Mouse (Mus musculus) testis, postnatal 10 days (tissue): Measurements from ENCODE around the gene Cyth3.

Experiments used
- DNase-seq: peaks from one replicate; pipeline ENCODE4 v3.0.0; 2021; ENCODE audit warnings: low spot score

The Cyth3 gene

DNA sequence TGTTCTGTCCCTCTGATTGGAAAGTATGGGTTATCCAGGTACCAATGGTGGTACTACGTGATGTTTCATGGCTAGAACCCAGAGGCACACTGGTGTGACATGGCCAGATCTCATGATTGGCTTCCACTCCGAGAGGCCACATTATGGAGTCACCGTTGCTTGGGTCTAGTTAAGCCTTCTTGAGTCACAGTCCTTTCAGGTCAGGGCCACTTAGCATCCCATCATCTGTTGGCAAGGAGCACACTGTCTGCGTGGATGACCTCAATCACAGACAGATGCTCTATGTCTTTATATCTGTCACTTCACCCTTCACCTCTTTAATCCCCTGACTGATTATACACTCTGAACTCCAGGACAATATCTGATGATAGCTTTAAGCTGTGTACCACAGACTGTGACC lies 6.1 kb upstream of the Cyth3 start:
- no peak for DNase-seq

- DNase-seq: no peak
Measured at GRCm38 (mm10) chr5:143616657-143617329, 5.5 kb upstream of the Cyth3 start.

DNA sequence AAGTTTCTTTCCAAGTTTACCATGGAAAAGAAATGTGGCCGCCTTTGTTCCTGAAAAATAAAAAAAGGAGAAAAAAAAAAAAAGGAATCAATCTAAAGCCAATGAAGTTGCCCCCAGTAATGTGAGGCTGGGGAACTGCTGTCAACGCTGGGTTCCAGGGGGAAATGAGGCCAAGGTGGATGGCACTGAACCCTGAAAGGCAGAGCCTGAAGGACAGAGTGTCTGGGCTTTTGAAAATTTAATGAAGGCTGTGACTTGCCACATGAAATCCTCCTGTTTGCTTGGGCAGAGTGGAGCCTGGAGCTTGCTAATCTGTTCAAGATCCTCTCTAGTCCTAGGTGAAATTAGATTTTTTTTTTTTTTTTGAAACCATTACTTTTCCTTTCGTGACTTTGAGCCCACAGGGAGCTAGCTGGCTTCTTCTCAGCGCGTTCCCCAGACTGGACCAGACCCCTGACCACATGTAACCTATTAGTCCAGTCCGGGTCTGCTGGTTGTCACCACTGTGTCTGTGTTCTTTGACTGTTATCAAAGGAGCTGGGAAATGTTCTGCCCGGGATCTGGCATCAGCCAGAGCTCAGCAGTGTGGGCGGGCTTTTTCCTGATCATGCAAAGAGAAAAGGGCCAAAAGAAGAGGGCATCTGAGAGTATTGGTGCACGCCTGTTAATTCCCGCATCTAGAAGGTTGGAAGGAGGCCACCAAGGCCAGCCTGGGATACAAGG lies 4.6 kb upstream of the Cyth3 start:
- peak; percentile 61 for DNase-seq

DNA sequence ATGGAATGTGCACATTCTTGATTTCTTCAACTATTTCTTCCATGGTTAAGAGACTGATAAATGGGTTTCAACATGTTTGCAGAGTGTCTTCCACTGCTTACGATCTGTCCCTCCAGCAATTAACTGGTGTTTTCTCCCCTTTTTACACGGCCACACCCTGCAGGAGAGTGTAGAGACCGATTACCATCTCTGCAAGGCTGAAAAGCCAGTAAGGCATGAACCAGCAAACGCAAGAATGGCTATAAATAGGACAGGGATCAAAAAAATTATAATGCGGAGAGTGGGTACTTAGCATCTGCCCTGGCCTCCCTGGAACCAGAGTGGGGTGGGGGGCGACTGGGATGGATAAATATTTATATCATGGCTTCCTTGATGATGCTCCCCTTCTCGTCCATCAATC lies 3.7 kb upstream of the Cyth3 start:
- no peak for DNase-seq

DNA sequence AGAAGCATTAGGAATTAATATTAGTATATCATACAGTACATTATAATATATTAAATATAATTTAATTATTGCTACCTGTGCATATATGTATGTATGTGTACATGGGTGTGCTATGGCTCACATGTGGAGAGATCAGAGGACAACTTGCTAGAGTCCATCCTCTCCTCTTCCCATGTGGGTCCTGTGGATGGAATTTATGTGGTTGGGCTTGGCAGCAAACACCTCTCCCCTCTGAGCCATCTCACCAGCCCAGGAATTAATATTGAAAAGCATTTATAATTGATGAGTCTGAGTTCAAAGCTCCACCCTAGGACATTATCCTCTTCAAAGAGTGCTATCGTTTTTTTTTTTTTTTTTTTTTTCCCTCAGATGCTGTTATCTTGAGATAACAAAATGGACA lies 2.1 kb upstream of the Cyth3 start:
- no peak for DNase-seq

- peak; percentile 77 for DNase-seq
Measured at GRCm38 (mm10) chr5:143620941-143621340, 1.3 kb upstream of the Cyth3 start.

DNA sequence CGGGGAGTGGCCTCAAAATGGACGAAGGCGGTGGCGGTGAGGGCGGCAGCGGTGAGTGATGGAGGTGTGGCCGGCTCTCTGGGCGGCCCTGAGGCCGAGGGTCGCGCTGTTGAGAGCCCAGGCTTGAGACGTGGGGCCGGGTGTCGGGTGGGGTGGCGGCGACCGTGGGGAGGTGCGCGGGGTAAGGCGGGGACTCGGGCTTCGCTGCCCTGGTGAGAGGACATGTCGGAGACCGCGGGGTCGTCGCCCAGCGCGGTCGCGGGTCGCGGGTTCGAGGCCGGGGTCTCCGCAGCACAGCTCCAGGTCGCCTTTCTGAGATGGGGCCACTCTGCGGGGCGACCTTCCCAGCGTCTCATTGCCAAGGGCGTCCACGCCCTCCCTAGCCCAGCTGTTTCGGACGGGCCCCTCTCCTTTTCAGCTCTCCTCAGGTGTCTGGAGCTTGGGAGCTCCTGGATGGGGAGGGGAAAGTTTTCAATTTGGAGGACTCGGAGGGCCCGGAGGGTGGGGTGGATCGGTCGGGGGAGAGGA lies 440 bp downstream of the Cyth3 start:
- DNase-seq: no peak

- DNase-seq: no peak
Measured at GRCm38 (mm10) chr5:143623356-143624295, 1.4 kb downstream of the Cyth3 start.

GRCm38 (mm10) chr5:143624449-143624848 lies 2.2 kb downstream of the Cyth3 start:
- DNase-seq: no peak

- peak; percentile 80 for DNase-seq
Measured at GRCm38 (mm10) chr5:143625497-143625896, 3.2 kb downstream of the Cyth3 start.

DNA sequence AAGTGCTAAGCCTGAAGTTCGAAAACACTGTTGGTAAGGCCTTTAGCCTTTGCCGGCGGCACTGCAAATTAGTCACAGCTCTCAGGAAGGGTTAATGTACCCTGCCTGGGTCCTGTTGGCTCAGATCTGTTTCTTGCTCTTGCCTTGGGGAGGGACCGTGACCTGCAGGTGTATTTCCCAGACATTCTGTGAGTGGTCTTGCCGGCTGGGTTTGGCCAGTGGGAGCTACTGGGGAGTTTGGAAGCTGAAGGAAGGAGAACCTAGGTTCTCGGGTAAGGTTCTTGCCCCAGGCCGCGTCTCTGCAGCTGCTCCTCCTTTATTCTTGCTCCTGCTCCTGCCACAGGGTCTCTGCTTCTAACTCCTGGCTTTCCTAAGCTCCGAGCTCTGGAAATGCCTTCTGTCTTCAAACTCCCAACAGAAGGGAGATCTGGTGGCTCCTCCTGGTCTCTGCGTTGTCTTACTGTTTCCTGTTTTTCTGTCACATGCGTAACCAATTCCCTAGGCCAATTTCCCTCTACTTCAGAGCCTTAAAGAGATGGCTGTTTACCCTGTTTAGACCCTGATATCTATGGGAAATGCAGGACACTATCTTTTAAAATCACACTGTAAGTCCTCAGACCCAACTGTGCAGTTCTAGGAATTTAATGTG lies 3.8 kb downstream of the Cyth3 start:
- no peak for DNase-seq

DNA sequence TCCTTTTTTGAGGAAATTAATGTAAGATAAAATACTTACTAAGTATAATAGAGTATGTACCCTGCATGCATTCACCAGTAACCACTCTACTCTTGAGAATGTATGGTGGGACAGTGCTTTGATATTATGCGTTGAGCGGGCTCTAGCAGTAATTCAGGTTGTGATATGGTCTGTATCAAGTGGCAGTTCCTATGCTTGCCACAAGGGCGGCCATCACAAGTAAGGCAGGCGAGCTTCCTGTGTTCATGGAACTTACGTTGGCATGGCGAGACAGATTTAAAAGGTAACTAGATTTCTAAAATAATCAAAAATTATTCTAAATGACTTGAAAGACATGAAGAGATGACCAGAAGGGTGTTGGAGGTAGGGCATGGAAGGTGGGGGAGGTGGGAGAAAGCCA lies 5.3 kb downstream of the Cyth3 start:
- no peak for DNase-seq

GRCm38 (mm10) chr5:143627926-143628325 lies 5.7 kb downstream of the Cyth3 start:
- no peak for DNase-seq

DNA sequence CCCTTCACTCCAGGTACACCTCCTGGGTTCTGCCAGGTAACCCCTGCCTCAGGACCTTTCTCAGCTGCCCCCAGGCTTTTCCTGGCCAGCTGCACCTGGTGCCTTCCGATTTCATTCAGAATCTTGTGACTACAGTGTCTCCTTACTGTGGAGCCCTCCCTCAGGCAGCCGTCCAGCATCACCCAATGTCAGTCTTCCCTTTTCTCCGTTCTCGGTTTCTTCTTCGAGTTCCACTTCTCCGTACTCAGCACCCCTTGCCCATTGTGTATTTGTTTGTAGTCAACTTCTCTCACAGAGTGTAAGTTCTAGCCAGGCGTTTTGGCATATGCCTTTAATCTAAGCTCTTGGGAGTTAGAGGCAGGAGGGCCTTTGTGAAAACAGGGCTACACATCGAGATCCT lies 7.4 kb downstream of the Cyth3 start:
- no peak for DNase-seq

DNA sequence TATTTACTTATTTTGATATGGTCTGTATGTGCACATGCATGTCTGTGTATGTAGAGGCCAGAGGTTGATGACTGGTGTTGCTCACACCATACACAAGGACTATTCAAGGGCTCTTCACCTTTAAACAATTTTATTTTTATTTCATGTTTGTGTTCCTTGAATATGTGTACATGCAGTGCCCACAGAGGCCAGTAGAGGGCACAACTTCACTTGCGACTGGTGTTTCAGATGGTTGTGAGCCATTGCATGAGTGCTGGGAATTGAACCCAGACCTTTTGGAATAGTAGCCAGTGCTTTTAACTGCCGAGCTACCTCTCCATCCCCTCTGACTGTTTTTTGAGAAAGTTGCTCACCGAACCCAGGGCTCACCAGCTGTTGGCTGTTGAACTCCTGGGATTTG lies 8.0 kb downstream of the Cyth3 start:
- DNase-seq: no peak

DNA sequence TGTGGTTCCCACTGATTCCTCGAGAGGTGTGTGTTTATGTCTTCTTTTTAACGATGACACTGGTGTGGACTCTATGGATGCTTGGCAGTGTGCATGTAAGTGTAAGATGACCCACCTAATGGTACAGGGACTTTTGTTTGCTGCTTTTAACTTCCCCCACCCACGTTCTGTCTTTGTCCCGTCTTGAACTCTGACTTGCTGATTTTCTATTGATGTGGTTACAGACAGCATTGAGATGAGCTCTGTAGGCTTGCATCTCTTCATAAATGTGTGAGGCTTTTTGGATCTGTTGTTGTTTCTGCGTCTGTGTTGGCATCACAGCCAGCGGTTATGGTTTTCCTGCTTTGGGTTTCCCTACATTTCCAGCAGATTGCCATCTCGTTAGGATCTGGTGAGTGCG lies 8.5 kb downstream of the Cyth3 start:
- DNase-seq: no peak

DNA sequence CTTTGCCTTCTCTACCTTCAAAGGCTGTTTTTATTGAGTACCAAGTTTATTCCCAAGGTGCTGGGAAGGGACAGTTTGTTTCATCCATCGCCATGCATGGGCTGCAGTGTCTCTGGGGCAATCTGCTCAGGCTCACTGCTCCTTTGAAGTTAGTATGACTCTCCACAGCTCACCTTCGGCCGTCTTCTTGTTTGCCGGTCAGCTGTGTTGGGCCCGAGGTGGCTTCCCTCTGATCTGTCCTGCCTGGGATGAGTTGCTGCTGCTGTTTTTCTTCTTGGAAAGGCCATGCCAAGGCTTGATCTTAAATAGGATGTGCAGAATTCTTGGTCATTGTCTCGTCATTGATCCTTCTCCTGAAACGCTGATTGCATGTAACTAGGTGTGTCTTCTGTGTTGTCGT lies 9.3 kb downstream of the Cyth3 start:
- DNase-seq: no peak

- DNase-seq: no peak
Measured at GRCm38 (mm10) chr5:143632674-143633557, 10.7 kb downstream of the Cyth3 start.

DNA sequence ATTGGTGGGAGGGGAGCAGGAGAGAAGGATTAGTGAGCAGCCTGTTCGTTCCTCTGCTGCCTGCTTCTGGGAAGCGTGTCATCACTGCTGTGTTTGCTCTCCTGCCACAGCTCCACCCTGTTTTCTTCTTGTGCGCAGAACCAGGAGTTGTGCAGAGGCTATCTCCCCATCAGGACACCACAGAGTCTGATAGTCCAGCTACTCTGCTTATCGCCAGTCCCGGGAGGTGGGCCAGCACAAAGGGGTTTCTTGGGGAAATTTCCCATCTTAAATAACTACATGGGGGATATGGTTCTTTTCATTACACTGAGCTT lies 11.3 kb downstream of the Cyth3 start:
- no peak for DNase-seq

- no peak for DNase-seq
Measured at GRCm38 (mm10) chr5:143633877-143634276, 11.6 kb downstream of the Cyth3 start.

DNA sequence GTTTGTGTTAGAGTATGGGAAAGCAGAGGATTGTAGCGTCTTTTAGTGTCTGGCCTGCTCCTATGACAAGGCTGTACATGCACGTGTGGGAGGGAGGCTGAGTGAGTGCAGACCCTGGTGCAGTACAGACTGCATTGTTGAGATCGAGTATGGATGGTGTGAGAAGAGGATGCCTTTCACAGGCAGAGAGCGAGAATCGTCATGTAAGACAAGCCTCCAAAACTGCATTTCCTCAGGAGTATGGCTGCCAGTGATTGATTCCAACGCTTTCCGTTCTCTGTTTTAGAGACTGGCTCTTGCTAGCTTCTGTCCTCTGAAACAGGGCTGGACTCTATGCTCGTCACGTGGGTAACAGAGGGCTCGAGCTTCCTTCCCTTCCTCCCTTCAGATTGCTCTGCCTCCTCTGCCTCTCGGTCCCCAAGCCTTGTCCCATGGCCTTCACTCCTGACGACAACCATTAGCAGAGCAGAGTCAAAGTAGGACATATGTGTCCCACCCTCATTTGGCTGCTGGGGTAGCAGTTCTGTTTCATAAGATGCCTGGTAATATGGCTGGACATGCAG lies 12.4 kb downstream of the Cyth3 start:
- no peak for DNase-seq
